Mouse (Mus musculus) urinary bladder, postnatal 36 days (tissue): ENCODE measurements around the gene Dmd.
"Not testable (repeated sequence)": the region's sequence is repeated elsewhere in the genome, so short reads cannot be mapped to it uniquely, and the experiment has no call there.

Experiments used
- DNase-seq, 2 experiments: peaks; one replicate each; pipeline ENCODE4 v3.0.0; 2022; ENCODE audit warnings: low spot score in 2 of 2, mixed read lengths in 1 of 2

The Dmd gene

DNA sequence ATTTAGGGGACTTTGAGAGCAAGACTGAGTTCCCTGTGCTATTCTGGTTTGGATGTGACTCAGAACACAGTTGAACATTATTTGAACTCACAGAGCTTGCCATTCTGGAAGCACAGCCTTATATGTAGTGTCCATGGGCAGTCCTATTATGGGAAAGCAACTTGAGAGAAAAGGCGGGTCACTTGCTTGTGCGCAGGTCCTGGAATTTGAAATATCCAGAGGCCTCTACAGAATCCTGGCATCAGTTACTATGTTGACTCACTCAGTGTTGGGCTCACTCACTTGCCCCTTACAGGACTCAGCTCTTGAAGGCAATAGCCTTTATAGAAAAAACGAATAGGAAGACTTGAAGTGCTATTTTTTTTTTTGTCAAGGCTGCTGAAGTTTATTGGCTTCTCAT lies at the start of gene Dmd:
Gene Dmd, plus strand, starts transcription at position 241 of the 400 bp plus-strand sequence.
- no peak for DNase-seq

GRCm38 (mm10) chrX:82901515-82901914 lies 47.2 kb upstream of the Dmd start:
- DNase-seq: no peak

DNA sequence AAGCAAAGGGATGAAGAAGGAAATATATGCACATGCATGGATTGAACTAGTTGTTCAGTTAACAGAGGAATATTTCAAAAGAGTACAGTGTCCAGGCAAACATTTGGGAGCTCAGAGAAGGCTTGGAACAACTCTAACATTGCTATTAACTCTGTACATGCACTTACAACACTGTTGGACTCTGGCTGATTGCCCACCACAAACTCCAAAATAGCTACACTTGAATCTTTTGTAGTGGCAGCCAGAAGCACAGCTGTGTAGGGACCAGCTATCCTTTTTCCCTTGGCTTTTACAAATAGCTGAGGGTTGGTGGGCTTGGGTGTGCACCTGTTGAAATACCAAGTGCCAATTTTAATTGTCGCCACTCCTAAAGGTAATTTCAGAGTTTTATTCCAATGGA lies 39.0 kb downstream of the Dmd start:
- DNase-seq: no peak

GRCm38 (mm10) chrX:83050190-83050589 lies 101.5 kb downstream of the Dmd start:
- no peak for DNase-seq

GRCm38 (mm10) chrX:83116171-83116876 lies 167.7 kb downstream of the Dmd start:
- no peak for DNase-seq

DNA sequence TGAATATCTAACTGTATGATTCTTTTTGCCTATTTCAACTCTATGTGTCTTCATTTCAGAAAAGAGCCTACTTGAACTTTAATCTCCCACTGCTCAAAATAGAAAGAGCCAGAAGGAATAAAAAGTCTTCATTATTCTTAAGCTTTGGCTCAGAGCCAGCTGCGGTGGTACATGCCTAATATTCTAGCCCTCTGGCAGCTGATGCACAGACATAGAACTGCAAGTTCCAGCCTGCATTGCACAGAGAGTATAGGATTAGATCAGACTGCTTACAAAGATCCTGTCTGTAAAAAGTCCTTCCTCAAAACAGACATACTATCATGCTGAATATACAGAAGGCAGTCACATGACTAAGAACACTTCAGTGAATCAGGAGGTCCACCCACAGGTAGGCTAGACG lies 168.5 kb downstream of the Dmd start:
- DNase-seq: no peak

DNA sequence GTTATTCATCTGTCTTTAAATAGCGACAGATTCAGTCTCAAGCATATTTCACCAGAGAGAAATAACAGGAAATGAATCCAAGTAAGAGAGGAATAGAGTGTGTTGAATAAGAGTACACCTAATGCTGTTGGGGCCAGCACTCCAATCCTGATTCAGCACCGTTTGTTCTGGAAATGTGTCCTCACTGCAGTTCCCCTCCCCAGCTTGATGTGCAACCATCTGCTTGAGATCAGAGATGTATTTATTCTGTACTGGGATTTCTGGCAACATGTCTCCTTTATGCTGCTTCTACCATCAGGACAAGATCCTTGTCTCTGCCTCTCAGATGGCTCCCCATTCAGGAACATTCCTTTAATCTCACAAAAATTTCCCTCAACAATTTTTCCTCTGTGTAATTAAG lies 271.9 kb downstream of the Dmd start:
- DNase-seq: no peak

DNA sequence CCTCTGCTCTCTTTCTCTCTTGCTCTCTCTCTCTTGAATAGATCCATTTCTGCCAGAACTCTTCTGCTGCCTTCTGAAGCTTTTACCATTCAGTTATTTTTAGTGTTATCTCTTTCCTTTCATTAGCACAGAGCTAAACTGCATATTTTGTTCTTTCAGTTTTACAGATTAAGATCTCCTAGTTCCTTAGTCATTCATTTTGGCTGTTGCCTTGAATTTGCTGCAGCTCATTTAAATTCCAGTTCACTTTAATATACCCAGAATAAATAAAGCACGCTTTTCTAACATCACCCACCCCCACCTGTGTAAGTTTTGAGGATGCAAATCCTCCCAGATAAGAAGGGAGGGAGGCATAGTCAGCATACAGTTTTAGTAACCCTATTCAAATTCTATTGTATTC lies 272.4 kb downstream of the Dmd start:
- no peak for DNase-seq

- DNase-seq: no peak
Measured at GRCm38 (mm10) chrX:83487598-83487997, 538.9 kb downstream of the Dmd start, which contains the start of gene Tsga8. Gene Tsga8 (minus strand): TSS chrX:83487924.

DNA sequence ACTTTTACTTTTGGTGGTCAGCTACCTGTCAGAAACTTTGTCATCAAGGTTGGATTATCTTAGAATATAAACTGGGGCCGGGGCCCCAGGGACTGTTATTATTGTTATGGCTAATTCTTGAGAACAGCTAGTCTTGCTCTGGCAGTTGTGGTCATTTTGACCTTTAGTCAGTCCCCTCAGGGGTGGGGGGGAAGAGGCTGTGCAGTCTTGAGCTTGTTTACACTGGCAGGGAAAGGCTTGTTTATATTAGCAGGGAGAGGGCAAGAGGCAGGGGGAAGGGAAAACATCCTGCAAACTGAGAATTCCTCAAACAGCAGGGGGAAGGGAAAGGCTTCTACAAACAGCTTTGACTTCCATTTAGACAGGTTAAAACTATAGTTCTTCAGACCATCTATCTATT lies 726.3 kb downstream of the Dmd start:
- DNase-seq: no peak

- no peak for DNase-seq
Measured at GRCm38 (mm10) chrX:83686547-83686946, 737.9 kb downstream of the Dmd start.

DNA sequence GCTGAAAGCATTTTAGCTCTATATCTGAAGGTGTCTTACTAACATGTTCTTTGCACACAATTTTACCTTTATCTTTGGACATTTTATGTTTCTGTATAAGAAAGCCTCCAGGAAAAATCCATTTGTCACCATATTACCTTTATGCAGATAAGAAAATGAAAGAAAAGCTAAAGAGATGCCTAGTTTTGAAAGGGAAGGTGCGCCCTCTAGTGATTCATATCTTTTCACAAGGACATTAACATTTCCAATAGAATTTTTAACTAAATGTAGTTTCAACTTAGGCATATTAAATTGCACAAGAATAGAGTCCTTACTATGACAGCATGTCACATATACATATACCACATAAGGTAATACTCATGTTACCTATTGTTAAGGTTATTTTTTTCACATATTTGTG lies 791.9 kb downstream of the Dmd start:
- DNase-seq: no peak

DNA sequence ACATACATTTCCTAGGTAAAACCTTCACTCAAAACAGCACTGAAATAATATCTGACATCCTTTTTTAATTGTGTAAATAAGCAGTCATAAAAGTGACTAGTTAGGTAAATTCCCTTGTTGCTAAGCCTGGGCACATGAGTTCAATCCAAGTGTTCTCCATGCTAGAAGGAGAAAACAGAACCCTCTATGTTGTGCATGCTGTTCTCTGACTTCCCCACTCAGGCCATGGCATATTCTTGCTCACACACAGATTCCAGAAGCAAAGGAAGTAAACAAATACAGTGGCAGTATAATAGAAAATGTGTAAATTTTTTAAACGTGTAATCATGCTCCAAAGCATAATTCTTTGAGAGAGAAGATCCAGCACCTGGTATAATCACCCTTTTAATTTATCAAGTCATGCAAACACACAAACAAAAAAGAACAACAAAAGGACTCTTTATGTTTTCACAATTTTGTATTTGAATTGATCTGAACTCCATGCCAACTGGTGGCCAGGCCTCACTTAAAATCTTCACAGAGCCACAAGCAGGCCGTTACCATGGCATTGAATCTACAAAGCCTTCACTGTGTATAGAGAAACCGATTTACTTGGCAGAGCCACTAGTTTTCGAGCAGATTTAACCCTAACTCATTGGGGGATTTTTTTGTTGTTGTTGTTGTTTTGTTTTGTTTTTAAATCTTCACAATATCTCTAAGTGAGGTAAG lies 797.8 kb downstream of the Dmd start:
- no peak for DNase-seq

DNA sequence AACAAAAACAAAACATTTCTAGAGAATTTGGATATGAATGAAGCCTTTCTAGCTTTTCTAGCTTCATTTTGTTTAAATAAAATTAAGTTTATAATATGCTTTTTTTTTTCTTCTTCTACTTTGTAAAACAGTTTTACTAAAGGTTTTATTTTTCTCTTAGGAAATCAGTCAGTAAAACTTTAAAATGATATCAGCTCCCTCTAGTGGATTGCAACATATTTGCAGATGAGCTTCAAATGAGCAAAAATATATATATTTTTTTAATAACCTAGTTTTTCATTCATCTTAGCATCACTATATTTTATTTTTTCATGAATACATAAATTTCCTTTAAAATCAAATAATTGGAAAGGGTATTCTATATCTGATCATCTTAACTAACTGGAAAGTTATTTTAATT lies 838.7 kb downstream of the Dmd start:
- no peak for DNase-seq

- not testable (repeated sequence) for DNase-seq
Measured at GRCm38 (mm10) chrX:83867469-83867868, 918.8 kb downstream of the Dmd start.

DNA sequence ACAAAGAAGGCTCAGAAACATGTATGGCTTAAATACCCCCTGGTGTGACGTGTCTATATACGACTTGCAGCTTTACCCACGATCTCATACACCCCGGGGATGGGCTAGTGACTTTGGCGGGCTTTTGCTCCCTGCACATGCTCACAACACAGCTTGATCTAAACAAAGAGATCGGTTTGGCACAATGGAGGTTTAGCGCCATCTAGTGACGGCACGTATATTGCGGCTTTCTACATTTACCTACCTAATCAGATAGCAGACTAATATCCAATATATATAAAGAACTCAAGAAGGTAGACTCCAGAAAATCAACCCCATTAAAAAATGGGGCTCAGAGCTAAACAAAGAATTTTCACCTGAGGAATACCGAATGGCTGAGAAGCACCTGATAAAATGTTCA lies 926.7 kb downstream of the Dmd start:
- DNase-seq: not testable (repeated sequence)

DNA sequence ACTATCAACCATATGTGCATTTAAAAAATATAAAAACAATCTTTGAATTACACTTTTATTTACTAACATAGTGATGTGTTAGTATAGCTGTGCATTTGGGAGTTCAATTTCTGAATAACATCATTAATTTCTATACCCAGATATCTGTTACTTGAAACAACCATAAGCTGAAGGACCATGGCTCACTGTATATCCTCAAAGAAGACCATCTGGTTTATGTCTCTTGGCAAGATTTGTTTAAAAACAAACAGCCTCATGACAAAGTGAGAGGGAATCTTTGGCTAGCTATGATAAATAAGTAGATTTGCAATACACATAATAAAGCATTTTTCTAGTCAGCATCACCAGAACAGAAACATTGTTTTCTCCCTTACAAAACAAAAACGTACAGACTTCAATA lies 1027.2 kb downstream of the Dmd start:
- no peak for DNase-seq

DNA sequence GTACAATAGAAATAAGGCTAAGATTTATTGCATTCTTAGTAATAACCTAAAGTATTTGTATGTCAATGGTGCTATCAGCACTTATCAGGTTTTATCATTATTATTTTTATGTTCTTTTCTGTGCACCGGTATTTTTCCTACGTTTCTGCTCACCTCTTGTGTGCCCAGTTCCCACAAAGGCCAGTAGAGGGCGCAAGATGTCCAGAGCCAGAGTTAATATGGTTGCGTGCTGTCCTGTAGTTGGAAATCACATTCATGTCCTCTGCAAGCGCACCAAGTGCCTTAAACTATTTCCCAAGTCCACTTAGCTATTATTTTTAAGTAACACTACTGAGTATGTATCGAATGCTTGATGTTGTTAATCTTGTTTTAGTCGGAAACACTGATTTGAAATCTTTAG lies 1052.6 kb downstream of the Dmd start:
- peak in 1 of 2 experiments; percentile 6 for DNase-seq

DNA sequence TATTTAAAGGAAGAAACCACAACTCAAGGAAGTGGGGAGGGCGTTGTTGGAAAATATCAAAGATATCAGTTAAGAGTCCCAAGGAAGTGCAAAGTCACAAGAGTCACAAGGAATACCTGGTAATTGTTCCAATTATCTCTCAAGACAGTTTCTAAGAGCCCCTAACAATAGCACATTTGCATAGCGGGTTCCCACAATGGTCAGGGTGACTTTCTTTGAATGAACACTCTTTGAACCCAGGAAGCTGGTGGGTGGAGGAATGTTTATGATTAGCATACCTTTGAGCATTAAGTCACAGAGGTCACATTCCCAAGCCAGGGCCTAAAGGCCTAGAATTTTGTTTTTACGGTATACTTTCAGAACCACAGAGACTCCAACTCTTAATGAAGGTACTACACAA lies 1113.8 kb downstream of the Dmd start:
- not testable (repeated sequence) for DNase-seq

- no peak for DNase-seq
Measured at GRCm38 (mm10) chrX:84165872-84166271, 1217.2 kb downstream of the Dmd start.

- no peak for DNase-seq
Measured at GRCm38 (mm10) chrX:84241297-84241859, 1292.7 kb downstream of the Dmd start.

DNA sequence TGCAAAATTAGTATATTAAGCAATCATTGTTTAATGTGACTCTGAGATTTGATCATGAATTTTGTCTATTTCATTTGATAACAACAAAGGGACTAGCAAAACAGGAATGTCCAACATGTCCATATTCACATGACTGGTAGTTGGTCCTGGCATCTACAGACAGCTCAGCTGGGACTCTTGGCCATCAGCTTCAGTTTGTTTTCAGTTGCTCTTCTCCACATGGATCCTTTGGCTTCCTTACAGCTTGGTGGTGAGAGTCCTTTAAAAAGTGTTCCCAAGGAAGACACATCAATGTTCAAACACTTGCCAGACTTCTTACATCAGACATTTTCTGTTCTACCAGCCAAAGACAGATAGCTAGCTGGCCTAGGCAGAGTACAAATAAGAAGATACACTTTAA lies 1381.9 kb downstream of the Dmd start:
- DNase-seq: no peak

GRCm38 (mm10) chrX:84332177-84332576 lies 1383.5 kb downstream of the Dmd start:
- DNase-seq: no peak
